Comparison of ENCODE assay signal across 8 mouse cellular contexts in genomic region chr2:92426426-92426825, GRCm38 (mm10). TPM values are rescaled to one million over a fixed set of nuclear protein-coding genes. Genes with fewer than 3 reads are reported as not detected.
DNase-seq lines count a peak whose midpoint lies in the region; TF ChIP-seq lines count a peak whose summit lies in the region.

No protein-coding gene starts in this region.

- intact Hi-C loops in left cerebral cortex, adult 2 months (cut with DNase I): no loop called here
- intact Hi-C loops in left cerebral cortex, postnatal 14 days (cut with DNase I): no loop called here

- DNase-seq in left cerebral cortex, adult 2 months (ENCODE audit: extremely low spot score in 1 of 2, low spot score in 2 of 2): no peak
- no peak for DNase-seq in left cerebral cortex, postnatal 14 days (ENCODE audit: low spot score in 2 of 2)
- peak; percentile 98 for DNase-seq in heart, adult 11 months
- DNase-seq in kidney, postnatal 14 days: peak; percentile 50
- DNase-seq in skeletal muscle tissue, adult 2 months (ENCODE audit: low read depth, low spot score): peak; percentile 77
- DNase-seq in thymus, postnatal 36 days: no peak
- DNase-seq in thymus, postnatal 4 days: no peak
- DNase-seq in layer of hippocampus, postnatal 36 days: no peak

- no peak for TF ChIP-seq CTCF in left cerebral cortex, adult 2 months (IDR thresholded peaks at IDR 0.05)

- no peak overlapping the region for H3K4me3 ChIP-seq in left cerebral cortex, adult 2 months

- peak overlapping the region; percentile 82 for H3K27ac ChIP-seq in left cerebral cortex, adult 2 months

RNA-seq across cellular contexts. Expression of gene Cry2, which starts 7.4 kb away (rescaled TPM):
- total RNA-seq in left cerebral cortex, adult 2 months (2021): 100 to 1,000 TPM; 126 to 129 TPM
- 100 to 1,000 TPM; 109 to 116 TPM for total RNA-seq in left cerebral cortex, postnatal 14 days (2021)
- total RNA-seq in layer of hippocampus, postnatal 36 days (2021): 100 to 1,000 TPM in 1 of 2 experiments, 10 to 100 TPM in 1; 93.7 to 101 TPM

RNA-seq across cellular contexts. Expression of gene Mapk8ip1, which starts 25.4 kb away (rescaled TPM):
- 100 to 1,000 TPM; 340 to 364 TPM for total RNA-seq in left cerebral cortex, adult 2 months (2021)
- 100 to 1,000 TPM; 392 to 397 TPM for total RNA-seq in left cerebral cortex, postnatal 14 days (2021)
- total RNA-seq in layer of hippocampus, postnatal 36 days (2021): 100 to 1,000 TPM; 336 to 345 TPM

RNA-seq across cellular contexts. Expression of gene Slc35c1, which starts 33.9 kb away (rescaled TPM):
- 10 to 100 TPM; 16.1 to 16.9 TPM for total RNA-seq in left cerebral cortex, adult 2 months (2021)
- 10 to 100 TPM; 20.5 to 22.1 TPM for total RNA-seq in left cerebral cortex, postnatal 14 days (2021)
- 10 to 100 TPM; 13.3 to 14.5 TPM for total RNA-seq in layer of hippocampus, postnatal 36 days (2021)

RNA-seq across cellular contexts. Expression of gene 1700029I15Rik, which starts 44.1 kb away (rescaled TPM):
- total RNA-seq in left cerebral cortex, adult 2 months (2021): 1 to 10 TPM; 5.3 TPM
- total RNA-seq in left cerebral cortex, postnatal 14 days (2021): 1 to 10 TPM; 2.9 to 4.0 TPM
- 1 to 10 TPM; 3.8 to 6.4 TPM for total RNA-seq in layer of hippocampus, postnatal 36 days (2021)

RNA-seq across cellular contexts. Expression of gene Large2, which starts 51.8 kb away (rescaled TPM):
- total RNA-seq in left cerebral cortex, adult 2 months (2021): 1 to 10 TPM in 1 of 2 experiments, under 1 TPM in 1; 0.72 to 1.0 TPM
- total RNA-seq in left cerebral cortex, postnatal 14 days (2021): under 1 TPM; 0.42 to 0.77 TPM
- total RNA-seq in layer of hippocampus, postnatal 36 days (2021): under 1 TPM in 1 of 2 experiments, not detected in 1; 0.81 TPM

Comparison
In these comparisons a context has a peak if more than half of its experiments do, and no peak if none do; other contexts are left out.
1. DNase-seq: peak in heart, adult 11 months (single experiment), kidney, postnatal 14 days (single experiment) and skeletal muscle tissue, adult 2 months (single experiment); none in left cerebral cortex, adult 2 months (0 of 2), left cerebral cortex, postnatal 14 days (0 of 2), thymus, postnatal 36 days (0 of 2), thymus, postnatal 4 days (single experiment) and layer of hippocampus, postnatal 36 days (0 of 2).